Mouse (Mus musculus): Measurements from ENCODE around the gene Gmeb2. TPM values are rescaled to one million over a fixed set of nuclear protein-coding genes. Genes with fewer than 3 reads are reported as not detected.

The Gmeb2 gene
- total RNA-seq, 2 experiments from 2014 or later: 8.5 to 10.5 TPM

Other genes starting within 250 kb of the Gmeb2 start
- gene Chrna4, start 244.5 kb downstream of the Gmeb2 start, total RNA-seq (2021): not detected
- under 1 TPM in 1 of 2 experiments, not detected in 1; 0.22 TPM for gene Kcnq2, start 152.7 kb downstream of the Gmeb2 start, total RNA-seq (2021)
- 1,000 to 10,000 TPM; 1,438 to 1,541 TPM for gene Eef1a2, start 131.0 kb downstream of the Gmeb2 start, total RNA-seq (2021)
- gene Ppdpf, start 100.8 kb downstream of the Gmeb2 start, total RNA-seq (2021): 10 to 100 TPM; 52.0 to 55.5 TPM
- not detected for gene Ptk6, start 85.2 kb downstream of the Gmeb2 start, total RNA-seq (2021)
- under 1 TPM; 0.25 to 0.42 TPM for gene Srms, start 74.8 kb downstream of the Gmeb2 start, total RNA-seq (2021)
- not detected for gene Fndc11, start 68.0 kb downstream of the Gmeb2 start, total RNA-seq (2021)
- gene Helz2, start 46.0 kb downstream of the Gmeb2 start, total RNA-seq (2021): 1 to 10 TPM; 8.4 to 9.5 TPM
- gene Stmn3, start 26.5 kb upstream of the Gmeb2 start, total RNA-seq (2021): under 1 TPM; 0.45 to 0.52 TPM
- gene Rtel1, start 31.7 kb upstream of the Gmeb2 start, total RNA-seq (2021): 10 to 100 TPM; 13.2 to 13.4 TPM
- 10 to 100 TPM; 18.3 to 21.2 TPM for gene Zgpat, start 76.9 kb upstream of the Gmeb2 start, total RNA-seq (2021)
- 10 to 100 TPM; 54.3 to 54.9 TPM for gene Arfrp1, start 77.4 kb upstream of the Gmeb2 start, total RNA-seq (2021)
- gene Lime1, start 92.0 kb upstream of the Gmeb2 start, total RNA-seq (2021): 1 to 10 TPM; 7.0 to 7.4 TPM
- 10 to 100 TPM; 10.1 to 14.2 TPM for gene Zbtb46, start 171.4 kb upstream of the Gmeb2 start, total RNA-seq (2021)
- not detected for gene Abhd16b, start 205.2 kb upstream of the Gmeb2 start, total RNA-seq (2021)
- 10 to 100 TPM; 59.7 to 66.0 TPM for gene Tpd52l2, start 209.1 kb upstream of the Gmeb2 start, total RNA-seq (2021)
- gene Dnajc5, start 232.4 kb upstream of the Gmeb2 start, total RNA-seq (2021): 10 to 100 TPM; 65.4 to 67.8 TPM

Data from heart, postnatal 25 days (tissue).